Mouse (Mus musculus) right cerebral cortex, postnatal 14 days (tissue): ENCODE measurements at regions not wholly inside any gene's neighbourhood (a gene's known extent, or its start where the extent isn't known, plus 50 kb on each side); places are given as distances from the start of the nearest gene placed in this dataset.
"Not testable (repeated sequence)": the region's sequence is repeated elsewhere in the genome, so short reads cannot be mapped to it uniquely, and the experiment has no call there.

ENCODE experiments used
- DNase-seq: peaks from one replicate; pipeline ENCODE4 v3.0.0; 2022

DNA sequence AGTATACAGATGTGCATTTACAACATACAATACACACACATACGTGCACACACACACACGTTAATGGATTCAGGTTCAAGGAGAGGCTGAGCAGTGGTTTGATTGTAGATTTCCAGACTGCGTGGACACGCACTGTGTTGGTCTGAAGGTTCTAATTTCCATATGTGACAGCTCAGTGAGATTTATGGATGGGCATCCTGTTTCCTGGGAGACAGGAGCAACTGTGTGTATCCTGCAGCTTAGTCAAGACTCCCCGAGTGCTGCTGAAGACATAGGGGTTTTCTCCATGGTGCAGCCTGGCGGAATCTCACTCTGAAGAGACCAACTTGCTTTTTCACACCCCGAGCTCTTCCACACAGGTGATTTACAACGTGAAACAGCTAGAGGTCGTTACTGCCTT, 119.3 kb upstream of the Foxk1 start:
- DNase-seq = no peak

DNA sequence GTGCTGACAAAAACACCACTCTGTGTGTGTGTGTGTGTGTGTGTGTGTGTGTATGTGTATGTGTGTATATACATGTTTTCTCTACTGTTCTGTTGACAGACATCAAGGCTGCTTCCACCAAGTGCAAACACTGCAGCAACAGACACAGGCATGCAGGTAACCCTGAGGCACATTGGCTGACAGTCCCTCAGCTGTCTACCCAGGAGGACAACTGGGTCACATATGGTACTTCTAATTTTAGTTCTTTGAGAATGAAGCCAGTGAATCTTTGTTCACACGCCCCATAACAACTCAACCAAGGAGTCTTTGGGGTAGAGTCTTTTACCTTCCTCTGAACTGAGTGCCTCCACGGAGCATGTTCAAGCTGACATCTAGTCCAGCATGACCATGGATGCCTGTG, 113.3 kb upstream of the Foxk1 start:
- DNase-seq = no peak

DNA sequence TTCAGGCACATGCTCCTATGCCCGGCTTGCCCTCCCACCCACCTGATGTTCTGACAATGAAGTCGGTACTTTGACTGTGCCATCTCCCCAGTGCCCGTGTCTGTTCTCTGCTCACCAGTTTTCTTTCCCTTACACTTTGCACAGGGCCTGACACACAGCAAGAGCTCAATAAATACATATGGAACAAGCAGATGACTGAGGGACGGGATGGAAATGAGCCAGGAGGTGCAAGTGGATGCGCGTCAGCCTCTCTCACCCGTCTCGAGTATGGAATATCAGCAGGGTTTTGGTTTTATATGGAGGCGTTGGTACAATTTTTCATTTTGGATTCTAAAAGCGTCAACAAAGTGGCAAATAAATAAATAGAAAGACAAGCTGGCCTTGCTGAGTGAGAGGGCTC, 109.8 kb upstream of the Foxk1 start:
- no peak for DNase-seq

DNA sequence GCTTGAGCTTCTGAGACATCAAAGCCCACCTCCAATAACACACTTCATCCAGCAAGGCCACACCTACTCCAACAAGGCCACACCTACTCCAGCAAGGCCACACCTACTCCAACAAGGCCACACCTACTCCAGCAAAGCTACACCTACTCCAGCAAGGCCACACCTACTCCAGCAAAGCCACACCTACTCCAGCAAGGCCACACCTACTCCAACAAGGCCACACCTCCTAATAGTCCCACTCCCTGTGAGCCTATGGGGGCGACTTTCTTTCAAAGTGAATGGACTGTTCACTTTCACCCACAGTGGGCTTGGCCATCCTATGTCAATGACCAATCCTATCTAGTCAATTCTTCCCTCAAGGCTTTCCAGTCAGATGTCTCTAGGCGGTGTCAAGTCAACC, 104.9 kb upstream of the Foxk1 start:
- not testable (repeated sequence) for DNase-seq

DNA sequence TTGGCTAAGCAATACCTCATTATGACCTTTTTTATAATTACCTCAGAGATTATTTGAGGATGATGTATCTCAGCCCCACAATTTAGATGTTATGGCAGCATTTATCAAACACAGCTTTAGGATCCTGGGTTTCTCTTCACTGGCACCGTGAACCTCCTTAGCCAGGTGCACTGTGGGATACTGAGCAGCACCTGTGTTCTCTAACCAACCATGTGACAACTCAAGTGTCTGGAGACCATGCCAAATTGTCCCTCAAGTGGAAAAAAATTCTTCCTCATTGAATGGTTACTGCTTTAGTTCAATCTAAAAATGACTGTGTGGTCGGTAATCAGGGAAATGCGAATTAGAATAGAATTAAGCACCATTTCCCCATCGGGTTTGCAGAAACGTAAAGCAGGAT, 101.7 kb upstream of the Foxk1 start:
- no peak for DNase-seq

DNA sequence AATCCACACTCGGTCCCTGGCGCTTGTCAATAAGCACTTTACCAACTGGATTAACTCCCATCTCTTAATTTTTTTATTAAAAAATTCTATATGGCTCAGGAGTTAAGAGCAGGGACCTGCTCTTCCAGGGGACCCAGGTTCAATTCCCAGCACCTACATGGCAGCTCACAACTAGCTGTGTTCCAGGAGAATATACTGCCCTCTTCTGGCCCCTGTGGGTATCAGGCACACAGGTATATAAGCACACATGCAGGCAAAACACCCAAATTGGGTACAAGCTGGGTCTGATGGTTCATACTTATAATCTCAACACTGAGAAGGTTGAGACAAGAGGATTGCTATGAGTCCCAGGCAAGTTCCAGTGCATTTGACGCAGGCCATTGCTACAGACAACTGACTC, 92.8 kb upstream of the Foxk1 start:
- DNase-seq = no peak

DNA sequence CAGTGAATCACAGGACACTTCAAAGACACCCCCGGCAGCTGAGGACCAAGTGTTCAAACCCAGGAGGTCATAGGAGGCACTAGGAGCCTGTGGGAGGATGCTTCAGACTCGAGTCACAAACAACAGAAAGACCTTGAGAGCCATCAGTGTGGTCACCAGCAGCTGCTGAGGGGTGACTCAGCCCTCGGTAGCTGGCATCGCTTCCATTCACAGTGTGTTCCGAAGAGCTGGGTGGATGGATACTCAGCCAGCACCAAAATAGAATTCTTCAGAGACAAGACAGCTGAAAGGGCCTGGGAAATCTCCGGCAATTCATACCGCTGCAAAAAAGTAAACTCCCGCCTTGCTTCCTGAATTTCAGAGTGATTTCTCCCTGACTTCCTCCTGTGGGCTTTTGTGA, 87.4 kb upstream of the Foxk1 start:
- peak; percentile 48 for DNase-seq

DNA sequence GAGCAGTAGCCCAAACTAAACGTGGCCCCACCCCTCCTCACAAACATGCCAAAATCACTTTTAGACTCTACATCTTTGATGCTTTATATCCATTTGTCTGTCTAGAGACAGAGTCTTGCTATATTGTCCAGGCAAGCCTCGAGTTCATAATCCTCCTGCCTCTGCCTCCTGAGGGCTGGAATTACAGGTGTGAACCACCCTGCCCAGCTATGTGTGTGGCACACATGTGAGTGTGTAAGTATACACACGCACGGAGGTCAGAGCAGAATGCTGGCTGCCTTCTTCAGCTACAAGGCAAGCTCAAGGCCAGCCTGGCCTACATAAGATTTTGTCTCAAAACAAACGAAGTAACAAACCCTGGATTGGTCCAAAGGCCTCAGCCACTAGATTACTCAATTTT, 86.8 kb upstream of the Foxk1 start:
- no peak for DNase-seq

DNA sequence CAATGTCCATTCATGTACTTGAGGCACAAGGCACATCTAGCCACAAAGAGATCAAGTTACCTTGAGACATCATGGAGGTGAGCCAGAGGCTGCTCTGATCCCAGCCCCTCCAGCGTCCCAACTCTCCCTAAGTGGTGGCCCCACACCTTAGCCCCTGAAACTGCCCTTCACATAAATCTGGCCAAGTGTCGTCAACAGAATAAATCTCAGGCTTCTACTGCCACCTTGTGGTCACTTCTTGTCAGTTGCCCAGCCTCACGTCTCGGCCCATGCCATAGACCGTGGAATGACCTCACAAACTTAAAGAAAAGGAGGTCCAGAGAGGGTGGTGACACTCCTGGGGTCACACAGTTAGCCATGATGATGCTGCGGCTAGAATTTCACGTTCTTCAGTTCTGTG, 82.0 kb upstream of the Foxk1 start:
- DNase-seq = peak; percentile 52

DNA sequence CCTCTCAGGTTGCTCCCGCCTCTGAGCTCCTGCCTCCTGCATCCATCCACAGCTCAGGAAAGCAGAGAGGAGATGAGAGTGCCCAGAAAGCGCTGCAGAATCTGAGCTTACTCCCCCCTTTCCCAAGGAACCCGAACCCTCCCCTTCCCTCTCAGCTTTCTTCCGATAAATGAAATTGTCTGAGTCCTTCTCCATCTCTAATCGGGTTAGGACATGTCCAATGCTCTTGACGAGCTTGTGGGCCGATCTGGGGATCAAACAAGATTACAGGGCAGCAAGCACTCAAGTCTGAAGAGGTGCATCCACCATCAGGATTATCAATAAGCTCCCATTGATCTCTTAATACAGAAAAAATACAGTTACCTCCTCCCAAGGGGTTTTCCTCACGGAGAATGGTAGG, 80.0 kb upstream of the Foxk1 start:
- no peak for DNase-seq

DNA sequence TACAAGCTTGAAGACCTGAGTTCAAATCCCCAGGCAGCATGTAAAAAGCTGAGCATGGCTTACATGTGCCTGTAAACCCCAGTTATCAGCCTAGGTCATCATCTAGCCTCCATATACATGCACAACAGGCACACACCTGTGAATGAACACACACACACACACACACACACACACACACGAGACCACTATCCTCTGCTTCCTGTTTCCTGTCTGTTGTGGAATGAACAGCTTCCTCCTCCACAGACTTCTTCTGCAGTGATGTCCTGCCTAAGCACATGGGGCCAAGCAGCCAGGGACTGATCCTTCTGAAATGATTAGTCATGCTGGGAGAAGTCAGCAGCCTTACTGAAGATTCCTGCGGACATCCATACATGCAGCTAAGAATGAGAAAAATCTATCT, 76.4 kb upstream of the Foxk1 start:
- DNase-seq = no peak

DNA sequence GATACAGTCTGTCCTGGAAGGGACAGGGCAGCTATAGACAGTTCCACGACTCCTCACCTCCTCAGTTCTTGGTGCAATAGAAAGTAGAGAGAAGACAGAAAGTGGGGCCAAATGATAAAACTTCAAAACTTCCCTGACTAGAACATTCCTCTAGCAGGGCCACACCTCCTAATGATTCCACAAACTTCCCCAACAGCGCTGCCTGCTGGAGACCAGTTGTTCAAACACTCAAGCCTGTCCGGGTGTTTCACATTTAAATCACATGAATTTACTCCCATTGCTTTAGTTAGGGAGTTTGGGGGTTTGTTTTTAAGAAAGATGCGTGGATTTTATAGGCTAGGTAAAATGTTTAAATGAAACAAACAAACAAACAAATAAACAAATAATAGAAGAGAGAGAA, 75.7 kb upstream of the Foxk1 start:
- peak; percentile 40 for DNase-seq

DNA sequence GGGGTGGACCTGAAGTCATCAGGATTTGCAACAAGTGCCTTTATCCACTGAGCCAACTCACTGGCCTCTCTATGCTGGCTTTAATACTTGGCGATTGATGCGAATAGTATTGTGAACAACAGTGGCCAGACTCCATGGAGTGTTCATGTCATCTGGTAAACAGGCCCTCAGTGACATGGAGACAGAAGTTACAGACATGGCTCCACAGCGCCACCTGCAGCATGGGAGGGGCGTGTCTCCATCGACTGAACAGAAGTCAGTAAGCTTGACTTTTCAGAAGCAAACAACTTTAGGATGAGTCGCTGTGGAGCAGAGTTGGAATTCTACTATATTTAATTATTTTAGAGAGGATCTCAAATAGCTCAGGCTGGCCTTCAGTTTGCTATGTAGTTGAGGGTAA, 74.0 kb upstream of the Foxk1 start:
- peak; percentile 45 for DNase-seq

DNA sequence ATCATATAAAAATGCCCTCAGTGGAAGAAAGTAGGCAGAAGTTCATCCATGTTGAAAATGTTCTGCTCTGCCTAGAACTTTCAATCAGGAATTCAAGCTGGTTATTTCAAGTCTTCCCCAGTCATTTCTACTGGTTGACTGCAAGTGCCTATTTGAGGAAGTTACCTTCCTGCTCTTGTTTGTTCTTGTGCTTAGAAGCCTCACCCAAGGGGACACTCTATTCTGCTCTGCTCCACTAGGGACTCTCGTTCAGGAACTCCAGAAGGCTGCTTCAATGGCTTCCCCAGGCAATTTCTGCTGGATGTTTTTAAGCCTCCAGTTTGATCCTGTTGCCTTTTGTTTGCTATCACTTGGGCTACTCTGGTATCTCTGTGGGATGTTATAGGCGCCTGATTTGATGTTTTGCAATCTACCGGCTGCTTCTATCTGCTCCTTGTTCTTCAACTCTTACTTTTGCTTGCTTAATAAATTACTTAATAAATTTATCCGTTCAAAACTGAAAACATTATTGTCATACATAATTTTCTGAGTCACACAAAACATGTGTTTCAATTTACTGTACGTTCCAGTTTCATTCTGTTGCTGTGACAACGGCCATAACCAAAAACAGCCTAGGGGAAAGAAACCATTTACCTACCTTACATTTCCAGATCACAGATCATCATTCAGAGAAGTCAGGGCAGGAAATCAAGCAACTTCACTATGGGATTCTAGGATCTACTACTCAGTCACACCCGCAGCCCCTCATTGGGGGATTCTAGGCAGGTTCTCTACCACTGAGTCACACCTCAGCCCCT, 71.4 kb upstream of the Foxk1 start:
- no peak for DNase-seq

DNA sequence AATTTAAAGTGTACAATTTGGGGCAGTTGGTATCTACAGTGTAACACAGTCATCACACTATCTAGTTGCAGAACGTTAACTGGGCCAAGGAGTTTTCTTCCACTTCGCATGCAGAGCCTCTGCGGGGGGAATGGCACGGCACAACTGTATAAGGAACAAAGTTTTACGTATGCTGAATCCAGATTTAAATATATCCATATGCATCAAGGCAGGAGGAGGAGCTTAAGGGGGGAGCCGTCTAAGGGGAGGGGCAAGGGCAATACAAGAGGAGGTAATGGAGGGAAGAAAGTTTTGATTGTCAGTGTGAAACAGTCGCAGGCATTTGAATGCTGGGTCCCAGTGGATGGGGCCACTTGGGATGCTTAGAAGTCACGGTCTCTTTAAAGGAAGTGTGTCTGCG, 68.6 kb upstream of the Foxk1 start:
- no peak for DNase-seq

DNA sequence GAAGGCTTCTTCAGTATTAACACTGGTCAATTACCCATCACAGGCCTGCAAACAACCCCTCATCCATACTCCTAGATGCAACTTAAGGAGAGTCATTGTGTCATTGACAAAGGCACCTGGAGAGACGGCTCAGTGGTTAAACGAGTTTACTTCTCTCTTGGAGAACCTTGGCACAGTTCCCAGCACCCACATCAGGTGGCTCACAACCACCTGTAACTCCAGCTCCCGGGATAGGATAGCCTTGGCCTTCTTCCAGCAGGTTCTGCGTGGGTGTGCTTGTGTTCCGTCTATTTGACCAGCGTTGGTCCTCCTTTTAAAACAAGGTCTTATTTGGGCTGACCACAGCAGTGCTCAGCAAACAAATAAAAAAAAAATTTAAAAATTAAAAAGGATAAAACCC, 63.9 kb upstream of the Foxk1 start:
- no peak for DNase-seq

DNA sequence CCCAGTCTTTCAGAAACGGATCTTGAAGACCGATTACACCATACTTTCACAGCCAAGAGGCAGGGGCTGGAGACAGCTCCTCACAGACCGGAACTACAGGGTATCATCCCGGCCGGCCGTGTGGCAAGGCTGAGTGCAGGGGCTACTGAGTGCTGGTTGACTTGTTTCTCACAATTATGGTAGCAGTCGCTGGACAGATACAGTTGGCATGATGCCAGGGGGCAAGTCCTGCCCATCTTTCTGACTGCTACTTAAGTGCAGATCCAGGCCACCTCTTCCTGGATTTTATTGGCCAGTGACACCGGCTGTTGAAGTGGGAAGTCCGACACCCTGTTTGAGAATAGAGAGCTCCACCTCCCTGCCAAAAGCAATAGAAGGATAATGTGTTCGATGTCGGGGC, 63.2 kb upstream of the Foxk1 start:
- DNase-seq = no peak

DNA sequence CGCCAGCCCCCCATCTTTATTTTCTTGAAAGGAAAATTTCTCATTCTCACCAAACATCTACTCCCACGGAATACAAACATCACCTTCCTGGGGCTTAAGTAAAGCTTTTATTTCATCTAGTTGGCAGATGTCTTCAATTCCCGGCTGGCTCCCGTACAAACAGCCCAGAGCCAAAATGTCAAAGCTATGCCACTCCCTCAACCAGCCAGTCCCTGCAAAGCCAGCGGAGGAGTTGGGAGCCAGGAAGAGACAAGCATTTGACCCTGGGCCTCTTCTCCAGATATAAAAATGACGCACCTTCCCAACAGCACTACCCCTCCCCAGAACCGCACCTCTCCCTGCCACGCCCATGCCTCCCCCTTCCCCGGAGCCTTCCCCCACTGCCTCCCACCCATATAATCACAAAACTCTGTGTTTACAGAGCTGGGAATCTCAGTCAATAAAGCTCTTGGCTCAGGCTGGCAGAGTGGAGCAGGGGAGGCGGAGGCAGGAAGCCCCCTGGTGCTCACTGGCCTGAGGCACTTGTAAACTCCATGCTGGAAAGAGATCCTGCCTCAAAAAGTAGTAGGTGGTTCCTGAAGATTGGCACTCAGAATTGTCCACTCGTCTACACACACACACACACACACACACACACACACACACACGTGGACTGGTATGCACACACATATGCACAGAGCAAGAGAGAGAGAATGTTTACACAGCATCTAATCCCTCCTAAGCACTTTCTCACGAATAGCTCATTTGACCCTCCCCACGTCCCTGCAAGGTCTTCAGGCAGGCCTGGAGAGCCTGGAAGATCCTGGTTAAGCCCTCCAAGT, 60.9 kb upstream of the Foxk1 start:
- DNase-seq = no peak

DNA sequence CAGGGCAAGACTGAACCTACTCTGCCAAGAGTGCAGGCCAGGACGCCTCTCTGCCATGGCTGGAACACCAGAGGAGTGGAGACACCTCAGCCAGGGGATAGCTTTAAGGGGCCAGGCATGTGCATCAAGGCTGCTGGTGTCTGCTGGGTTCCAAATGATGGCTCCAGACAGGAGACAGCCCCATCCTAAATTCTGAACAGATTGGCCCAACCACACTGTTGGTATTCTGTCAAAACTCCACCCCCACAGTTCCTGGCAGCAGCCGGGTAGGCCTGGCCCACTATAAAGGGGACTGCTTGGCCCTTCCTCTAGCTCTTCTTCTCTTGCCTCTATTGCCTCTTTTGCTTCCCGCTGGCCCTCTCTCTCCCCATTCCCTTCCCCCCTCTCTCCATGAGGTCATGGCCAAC, 60.3 kb upstream of the Foxk1 start:
- no peak for DNase-seq

DNA sequence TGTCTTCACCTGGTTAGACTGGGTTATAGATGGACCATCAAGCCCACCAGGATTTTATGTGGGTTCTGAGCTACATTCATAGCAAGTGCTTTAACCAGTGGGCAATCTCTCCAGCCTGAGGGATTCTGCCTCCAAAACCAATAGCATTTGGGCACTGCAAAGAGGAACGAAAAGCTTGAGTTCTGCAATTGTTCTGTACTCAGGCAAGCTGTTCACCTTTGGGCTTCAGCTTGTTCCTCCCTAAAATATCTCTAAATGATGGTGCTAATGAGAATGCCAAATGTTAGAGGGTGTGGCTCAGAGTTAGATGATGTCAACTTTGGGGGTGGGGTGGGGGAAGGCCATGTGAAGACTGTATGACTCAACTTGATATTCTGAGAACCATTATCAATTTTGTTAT, 54.8 kb upstream of the Foxk1 start:
- DNase-seq = no peak

DNA sequence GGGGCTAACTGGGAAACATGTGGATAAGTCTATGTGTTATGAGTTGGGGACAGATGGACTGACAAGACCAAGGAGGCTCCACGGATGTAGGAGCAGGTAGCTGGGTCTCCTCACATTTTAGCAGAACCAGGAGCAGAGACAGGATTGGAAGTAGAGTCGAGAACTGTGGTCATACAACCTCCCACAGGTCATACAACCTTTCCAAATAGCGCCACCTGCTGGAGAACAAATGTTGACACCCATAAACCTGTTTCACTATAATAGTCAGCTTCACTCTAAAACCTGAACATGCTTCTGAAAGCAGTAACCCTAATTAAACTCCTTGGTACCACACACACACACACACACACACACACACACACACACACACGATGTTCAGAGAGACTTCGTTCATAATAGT, 50.7 kb upstream of the Foxk1 start:
- DNase-seq = no peak
